Mouse (Mus musculus) 416B (cell line): ENCODE data around the gene Rasgef1c.

Experiments
- DNase-seq: peaks from one replicate; pipeline ENCODE4 v3.0.0; 2011; ENCODE audit warnings: low read depth

Gene Rasgef1c

GRCm38 (mm10) chr11:50024833-50025720, 123.4 kb downstream of the Rasgef1c start, which contains the start of gene Rnf130:
Gene Rnf130 (plus strand): TSS chr11:50025346.
- DNase-seq, result peak; percentile 90

- DNase-seq, result no peak
Measured at GRCm38 (mm10) chr11:50025721-50026520, 124.3 kb downstream of the Rasgef1c start.

GRCm38 (mm10) chr11:50026521-50027090, 125.0 kb downstream of the Rasgef1c start:
- DNase-seq, result peak; percentile 90

- DNase-seq, result peak; percentile 39
Measured at GRCm38 (mm10) chr11:50028416-50028815, 126.8 kb downstream of the Rasgef1c start.
